Comparison of ENCODE assay signal across 12 mouse cellular contexts in the genomic region with DNA sequence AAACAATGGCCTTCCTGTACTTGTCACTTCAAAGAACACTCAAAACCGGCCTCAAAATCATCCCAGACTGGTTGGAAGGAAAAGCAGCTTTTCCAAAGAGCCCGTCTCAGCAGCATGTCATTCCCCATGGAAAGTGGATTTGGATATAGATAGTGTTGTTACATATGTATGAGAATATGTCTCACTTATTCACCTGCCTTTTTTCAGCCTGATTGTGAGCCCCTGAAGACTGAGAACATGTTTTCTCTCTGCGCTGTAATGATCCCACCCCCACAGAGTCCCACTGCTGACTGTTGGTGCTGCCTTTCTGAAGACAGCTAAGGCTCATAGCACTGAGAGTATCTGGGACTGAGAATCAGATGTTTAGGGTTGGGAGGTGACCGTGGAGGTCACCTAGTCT.
"Had no signal": no experiment of that assay in that cellular context is flagged by ENCODE, and none has a peak within 500 bp of the region (broad histone marks: within the 10 kb centered on the region; RNA-seq: fewer than 3 reads in every experiment).

No protein-coding gene starts in this region.

- H3K27me3 ChIP-seq: midbrain, embryonic 13.5 days; stomach, embryonic 15.5 days had no signal

- H3K4me1 ChIP-seq: limb, embryonic 13.5 days; midbrain, embryonic 13.5 days; stomach, embryonic 15.5 days had no signal

- H3K4me2 ChIP-seq: limb, embryonic 13.5 days; midbrain, embryonic 13.5 days; stomach, embryonic 15.5 days had no signal

- H3K36me3 ChIP-seq: limb, embryonic 13.5 days; midbrain, embryonic 13.5 days; stomach, embryonic 15.5 days had no signal

- H3K27ac ChIP-seq: kidney, postnatal 0 days; limb, embryonic 13.5 days; liver, embryonic 14.5 days; midbrain, embryonic 13.5 days; stomach, embryonic 15.5 days had no signal

- ATAC-seq: midbrain, embryonic 13.5 days had no signal

- DNase-seq: kidney, adult 11 months; kidney, adult 9 months; kidney, postnatal 36 days; left cerebral cortex, postnatal 4 days; lung, adult 18-20 months; thymus, adult 2 months; thymus, postnatal 4 days had no signal

- H3K4me3 ChIP-seq: limb, embryonic 13.5 days; midbrain, embryonic 13.5 days; stomach, embryonic 15.5 days had no signal

- H3K9ac ChIP-seq: limb, embryonic 13.5 days; liver, embryonic 14.5 days; midbrain, embryonic 13.5 days; stomach, embryonic 15.5 days had no signal

- H3K9me3 ChIP-seq: limb, embryonic 13.5 days; midbrain, embryonic 13.5 days; stomach, embryonic 15.5 days had no signal
